Mouse (Mus musculus): Measurements from ENCODE around the gene Pgam2. TPM values are rescaled to one million over a fixed set of nuclear protein-coding genes. Genes with fewer than 3 reads are reported as not detected.

Pgam2 gene
- polyA plus RNA-seq, 1 experiment from 2014 or later: 71.2 TPM

GRCm38 (mm10) chr11:5766019-5766418, 37.5 kb downstream of the Pgam2 start:
- Histone ChIP-seq H3K9me3 (replicated peaks) (no peaks in the 10 kb centered on the region), H3K4me1 (peaks cover 4% of the 10 kb centered on the region), H3K27ac (replicated peaks) (no peak overlapping the region), H3K27me3 (no peaks in the 10 kb centered on the region), H3K9ac (no peak overlapping the region), H3K4me2 (replicated peaks) (no peak overlapping the region), H3K36me3 (peaks cover 4% of the 10 kb centered on the region; the same call in 1 of the 2 replicates), H3K4me3 (replicated peaks) (no peak overlapping the region)
- no peak for ATAC-seq (ENCODE audit: insufficient number of reproducible peaks, low FRiP score, low TSS enrichment, low read depth)
- WGBS: 83% methylated on average over 6 of the region's 6 CpGs

GRCm38 (mm10) chr11:5762633-5762982, 40.9 kb downstream of the Pgam2 start:
- WGBS: 13% methylated on average over 6 of the region's 6 CpGs
- Histone ChIP-seq H3K4me2 (replicated peaks) (peak overlapping the region; percentile 65), H3K4me3 (replicated peaks) (peak overlapping the region; percentile 85), H3K27me3 (no peaks in the 10 kb centered on the region), H3K27ac (replicated peaks) (peak overlapping the region; percentile 94), H3K9me3 (replicated peaks) (no peaks in the 10 kb centered on the region), H3K36me3 (no peaks in the 10 kb centered on the region), H3K9ac (peak overlapping the region; percentile 26; the same call in 1 of the 2 replicates), H3K4me1 (peaks cover 6% of the 10 kb centered on the region)
- no peak for ATAC-seq (ENCODE audit: insufficient number of reproducible peaks, low FRiP score, low TSS enrichment, low read depth)

- Histone ChIP-seq H3K4me1 (peaks cover 6% of the 10 kb centered on the region), H3K9me3 (replicated peaks) (no peaks in the 10 kb centered on the region), H3K4me3 (replicated peaks) (peak within 1 kb of the TSS; percentile 85), H3K4me2 (replicated peaks) (peak within 1 kb of the TSS; percentile 65), H3K36me3 (no peaks in the 10 kb centered on the region), H3K27ac (replicated peaks) (peak within 1 kb of the TSS; percentile 94), H3K9ac (peak within 1 kb of the TSS; percentile 76), H3K27me3 (no peaks in the 10 kb centered on the region)
- WGBS: under 1% methylated on average over 68 of the region's 68 CpGs
- ATAC-seq (ENCODE audit: insufficient number of reproducible peaks, low FRiP score, low TSS enrichment, low read depth): peak; percentile 99
These were observed 41.5 kb downstream of the Pgam2 start, which contains the start of gene Urgcp for GRCm38 (mm10) chr11:5761820-5762632. Urgcp (minus strand) TSS chr11:5762376.

GRCm38 (mm10) chr11:5753755-5754154, 49.8 kb downstream of the Pgam2 start:
- Histone ChIP-seq H3K36me3 (no peaks in the 10 kb centered on the region), H3K27me3 (no peaks in the 10 kb centered on the region), H3K4me2 (replicated peaks) (no peak overlapping the region), H3K4me3 (replicated peaks) (no peak overlapping the region), H3K27ac (replicated peaks) (no peak overlapping the region), H3K4me1 (no peaks in the 10 kb centered on the region), H3K9ac (no peak overlapping the region), H3K9me3 (replicated peaks) (no peaks in the 10 kb centered on the region)
- 83% methylated on average over 2 of the region's 2 CpGs for WGBS
- no peak for ATAC-seq (ENCODE audit: insufficient number of reproducible peaks, low FRiP score, low TSS enrichment, low read depth)

Other genes starting within 250 kb of the Pgam2 start
- not detected in 2 replicates for gene Ankrd36, start 234.0 kb downstream of the Pgam2 start, polyA plus RNA-seq (2015; fragmentation: Nextera tagmentation; extraction: Ambion mirVana)
- gene Mrps24, start 88.1 kb downstream of the Pgam2 start, polyA plus RNA-seq (2015; fragmentation: Nextera tagmentation; extraction: Ambion mirVana): 173 and 178 TPM in 2 replicates
- gene Urgcp, start 41.4 kb downstream of the Pgam2 start, polyA plus RNA-seq (2015; fragmentation: Nextera tagmentation; extraction: Ambion mirVana): 29.4 and 30.1 TPM in 2 replicates
- gene Dbnl, start 15.2 kb downstream of the Pgam2 start, polyA plus RNA-seq (2015; fragmentation: Nextera tagmentation; extraction: Ambion mirVana): 118 and 128 TPM in 2 replicates
- gene Polm, start 34.3 kb upstream of the Pgam2 start, polyA plus RNA-seq (2015; fragmentation: Nextera tagmentation; extraction: Ambion mirVana): 10.4 and 12.0 TPM in 2 replicates
- 61.3 and 66.9 TPM in 2 replicates for gene Aebp1, start 58.2 kb upstream of the Pgam2 start, polyA plus RNA-seq (2015; fragmentation: Nextera tagmentation; extraction: Ambion mirVana)
- gene Pold2, start 74.6 kb upstream of the Pgam2 start, polyA plus RNA-seq (2015; fragmentation: Nextera tagmentation; extraction: Ambion mirVana): 106 and 125 TPM in 2 replicates
- 1.4 and 2.4 TPM in 2 replicates for gene Myl7, start 95.0 kb upstream of the Pgam2 start, polyA plus RNA-seq (2015; fragmentation: Nextera tagmentation; extraction: Ambion mirVana)
- gene Gck, start 146.3 kb upstream of the Pgam2 start, polyA plus RNA-seq (2015; fragmentation: Nextera tagmentation; extraction: Ambion mirVana): 2.4 and 3.5 TPM in 2 replicates
- gene Ykt6, start 152.0 kb upstream of the Pgam2 start, polyA plus RNA-seq (2015; fragmentation: Nextera tagmentation; extraction: Ambion mirVana): 64.4 and 66.7 TPM in 2 replicates

All from embryonic facial prominence, embryonic 15.5 days (tissue).